Mouse (Mus musculus) small intestine, adult 2 months (tissue): ENCODE data around the gene Rhox12.

Experiments
- CTCF ChIP-seq: fragments of 200-500 bp; IDR thresholded peaks from 2 replicates; pipeline ENCODE4 v1.5.1; 2012; ENCODE audit warnings: low read depth, mild to moderate bottlenecking, control low read depth, inconsistent platforms, low read length, moderate library complexity, mixed read lengths; ENCODE audit not compliant: insufficient replicate concordance, insufficient read length; ENCODE audit errors: extremely low read depth
- POLR2A ChIP-seq: fragments of 200-500 bp; IDR thresholded peaks from 2 replicates; pipeline ENCODE4 v1.6.1; 2012; ENCODE audit warnings: low read depth, mild to moderate bottlenecking, control low read depth, inconsistent platforms, low read length, moderate library complexity

- TF ChIP-seq CTCF (no peak), POLR2A (no peak)
These were observed 10.3 kb upstream of the Rhox12 start, which contains the start of gene Rhox13 for GRCm38 (mm10) chrX:38120982-38121381.
